Mouse (Mus musculus): Measurements from ENCODE around the gene Adk. TPM values are rescaled to one million over a fixed set of nuclear protein-coding genes. Genes with fewer than 3 reads are reported as not detected.

Gene Adk
- polyA plus RNA-seq, 1 experiment from 2014 or later = 135 TPM

GRCm38 (mm10) chr14:21120473-21120872, 68.1 kb downstream of the Adk start:
- ATAC-seq (ENCODE audit: insufficient number of reproducible peaks, insufficient read depth, low FRiP score, low TSS enrichment) = no peak
- no peak overlapping the region for H3K4me3 ChIP-seq
- H3K4me1 ChIP-seq = no peaks in the 10 kb centered on the region
- no peak overlapping the region for H3K9ac ChIP-seq
- H3K4me2 ChIP-seq (replicated peaks) = no peak overlapping the region
- no peaks in the 10 kb centered on the region for H3K36me3 ChIP-seq
- no peaks in the 10 kb centered on the region for H3K9me3 ChIP-seq
- no peaks in the 10 kb centered on the region for H3K27me3 ChIP-seq
- H3K27ac ChIP-seq = no peak overlapping the region
- WGBS = 30% methylated on average over 3 of the region's 3 CpGs

- Histone ChIP-seq H3K4me3 (no peak overlapping the region), H3K27ac (no peak overlapping the region), H3K4me2 (replicated peaks) (no peak overlapping the region), H3K4me1 (no peaks in the 10 kb centered on the region), H3K9me3 (no peaks in the 10 kb centered on the region), H3K27me3 (no peaks in the 10 kb centered on the region), H3K9ac (no peak overlapping the region), H3K36me3 (no peaks in the 10 kb centered on the region)
- ATAC-seq (ENCODE audit: insufficient number of reproducible peaks, insufficient read depth, low FRiP score, low TSS enrichment) = no peak
- WGBS = 94% methylated on average over 6 of the region's 6 CpGs
Observed at GRCm38 (mm10) chr14:21127215-21127614, 74.8 kb downstream of the Adk start.

- Histone ChIP-seq H3K4me2 (replicated peaks) (no peak overlapping the region), H3K4me1 (no peaks in the 10 kb centered on the region), H3K9me3 (no peaks in the 10 kb centered on the region), H3K36me3 (no peaks in the 10 kb centered on the region), H3K4me3 (no peak overlapping the region), H3K9ac (no peak overlapping the region), H3K27ac (no peak overlapping the region), H3K27me3 (no peaks in the 10 kb centered on the region)
- WGBS = 43% methylated on average over 1 of the region's 1 CpGs
- ATAC-seq (ENCODE audit: insufficient number of reproducible peaks, insufficient read depth, low FRiP score, low TSS enrichment) = no peak
Observed at GRCm38 (mm10) chr14:21136906-21137305, 84.5 kb downstream of the Adk start.

GRCm38 (mm10) chr14:21142603-21143002, 90.2 kb downstream of the Adk start:
- H3K36me3 ChIP-seq = no peaks in the 10 kb centered on the region
- H3K9ac ChIP-seq = no peak overlapping the region
- no peaks in the 10 kb centered on the region for H3K27me3 ChIP-seq
- no peak overlapping the region for H3K27ac ChIP-seq
- no peaks in the 10 kb centered on the region for H3K9me3 ChIP-seq
- H3K4me3 ChIP-seq = no peak overlapping the region
- no peak for ATAC-seq (ENCODE audit: insufficient number of reproducible peaks, insufficient read depth, low FRiP score, low TSS enrichment)
- no peak overlapping the region for H3K4me2 ChIP-seq (replicated peaks)
- 87% methylated on average over 1 of the region's 1 CpGs for WGBS
- H3K4me1 ChIP-seq = 0 out of 2 replicates have a peak, but pooled peaks cover 3% of the 10 kb centered on the region

GRCm38 (mm10) chr14:21143406-21144115, 91.2 kb downstream of the Adk start:
- H3K4me2 ChIP-seq (replicated peaks) = no peak overlapping the region
- no peaks in the 10 kb centered on the region for H3K36me3 ChIP-seq
- H3K27ac ChIP-seq = no peak overlapping the region
- no peak overlapping the region for H3K4me3 ChIP-seq
- ATAC-seq (ENCODE audit: insufficient number of reproducible peaks, insufficient read depth, low FRiP score, low TSS enrichment) = no peak
- 69% methylated on average over 8 of the region's 8 CpGs for WGBS
- no peaks in the 10 kb centered on the region for H3K9me3 ChIP-seq
- 0 out of 2 replicates have a peak, but pooled peaks cover 3% of the 10 kb centered on the region for H3K4me1 ChIP-seq
- no peak overlapping the region for H3K9ac ChIP-seq
- no peaks in the 10 kb centered on the region for H3K27me3 ChIP-seq

- no peak for ATAC-seq (ENCODE audit: insufficient number of reproducible peaks, insufficient read depth, low FRiP score, low TSS enrichment)
- H3K9ac ChIP-seq = no peak overlapping the region
- 0 out of 2 replicates have a peak, but pooled peaks cover 3% of the 10 kb centered on the region for H3K4me1 ChIP-seq
- 63% methylated on average over 1 of the region's 1 CpGs for WGBS
- H3K27ac ChIP-seq = no peak overlapping the region
- no peak overlapping the region for H3K4me3 ChIP-seq
- H3K36me3 ChIP-seq = no peaks in the 10 kb centered on the region
- H3K9me3 ChIP-seq = no peaks in the 10 kb centered on the region
- no peak overlapping the region for H3K4me2 ChIP-seq (replicated peaks)
- H3K27me3 ChIP-seq = no peaks in the 10 kb centered on the region
Observed at GRCm38 (mm10) chr14:21147171-21147570, 94.8 kb downstream of the Adk start.

- no peaks in the 10 kb centered on the region for H3K27me3 ChIP-seq
- no peak overlapping the region for H3K9ac ChIP-seq
- H3K4me2 ChIP-seq (replicated peaks) = no peak overlapping the region
- H3K4me1 ChIP-seq = no peaks in the 10 kb centered on the region
- no peak overlapping the region for H3K27ac ChIP-seq
- H3K36me3 ChIP-seq = no peaks in the 10 kb centered on the region
- H3K4me3 ChIP-seq = no peak overlapping the region
- H3K9me3 ChIP-seq = no peaks in the 10 kb centered on the region
- no peak for ATAC-seq (ENCODE audit: insufficient number of reproducible peaks, insufficient read depth, low FRiP score, low TSS enrichment)
- whole genome bisulfite sequencing = 74% methylated on average over 4 of the region's 4 CpGs
Observed at GRCm38 (mm10) chr14:21150301-21150700, 97.9 kb downstream of the Adk start.

- Histone ChIP-seq H3K9ac (no peak overlapping the region), H3K4me3 (no peak overlapping the region), H3K9me3 (no peaks in the 10 kb centered on the region), H3K27ac (no peak overlapping the region), H3K4me2 (replicated peaks) (no peak overlapping the region), H3K27me3 (no peaks in the 10 kb centered on the region), H3K4me1 (0 out of 2 replicates have a peak, but pooled peaks cover under 1% of the 10 kb centered on the region), H3K36me3 (no peaks in the 10 kb centered on the region)
- no peak for ATAC-seq (ENCODE audit: insufficient number of reproducible peaks, insufficient read depth, low FRiP score, low TSS enrichment)
- WGBS = 84% methylated on average over 6 of the region's 6 CpGs
Observed at GRCm38 (mm10) chr14:21152055-21152454, 99.7 kb downstream of the Adk start.

- Histone ChIP-seq H3K9ac (no peak overlapping the region), H3K4me2 (replicated peaks) (no peak overlapping the region), H3K36me3 (no peaks in the 10 kb centered on the region), H3K4me3 (no peak overlapping the region), H3K9me3 (no peaks in the 10 kb centered on the region), H3K27ac (no peak overlapping the region), H3K4me1 (peaks cover 11% of the 10 kb centered on the region), H3K27me3 (no peaks in the 10 kb centered on the region)
- ATAC-seq (ENCODE audit: insufficient number of reproducible peaks, insufficient read depth, low FRiP score, low TSS enrichment) = no peak
- 92% methylated on average over 10 of the region's 10 CpGs for WGBS
Observed at GRCm38 (mm10) chr14:21165706-21166105, 113.3 kb downstream of the Adk start.

- no peaks in the 10 kb centered on the region for H3K36me3 ChIP-seq
- H3K27me3 ChIP-seq = no peaks in the 10 kb centered on the region
- H3K9me3 ChIP-seq = no peaks in the 10 kb centered on the region
- no peak overlapping the region for H3K27ac ChIP-seq
- no peak overlapping the region for H3K4me3 ChIP-seq
- no peak overlapping the region for H3K4me2 ChIP-seq (replicated peaks)
- no peak overlapping the region for H3K9ac ChIP-seq
- H3K4me1 ChIP-seq = peaks cover 7% of the 10 kb centered on the region
- ATAC-seq (ENCODE audit: insufficient number of reproducible peaks, insufficient read depth, low FRiP score, low TSS enrichment) = no peak
- WGBS = 94% methylated on average over 3 of the region's 3 CpGs
Observed at GRCm38 (mm10) chr14:21166114-21166513, 113.7 kb downstream of the Adk start.

- Histone ChIP-seq H3K9me3 (no peaks in the 10 kb centered on the region), H3K4me3 (no peak overlapping the region), H3K27ac (no peak overlapping the region), H3K36me3 (no peaks in the 10 kb centered on the region), H3K27me3 (no peaks in the 10 kb centered on the region), H3K4me1 (peaks cover 3% of the 10 kb centered on the region; the same call in 1 of the 2 replicates), H3K4me2 (replicated peaks) (no peak overlapping the region), H3K9ac (no peak overlapping the region)
- WGBS = 93% methylated on average over 1 of the region's 1 CpGs
- ATAC-seq (ENCODE audit: insufficient number of reproducible peaks, insufficient read depth, low FRiP score, low TSS enrichment) = no peak
Observed at GRCm38 (mm10) chr14:21173973-21174745, 121.8 kb downstream of the Adk start.

GRCm38 (mm10) chr14:21174804-21175203, 122.4 kb downstream of the Adk start:
- H3K4me2 ChIP-seq (replicated peaks) = no peak overlapping the region
- H3K27me3 ChIP-seq = no peaks in the 10 kb centered on the region
- H3K4me1 ChIP-seq = peaks cover 3% of the 10 kb centered on the region; the same call in 1 of the 2 replicates
- H3K9me3 ChIP-seq = no peaks in the 10 kb centered on the region
- no peaks in the 10 kb centered on the region for H3K36me3 ChIP-seq
- WGBS = 86% methylated on average over 2 of the region's 2 CpGs
- H3K9ac ChIP-seq = no peak overlapping the region
- H3K27ac ChIP-seq = no peak overlapping the region
- no peak overlapping the region for H3K4me3 ChIP-seq
- no peak for ATAC-seq (ENCODE audit: insufficient number of reproducible peaks, insufficient read depth, low FRiP score, low TSS enrichment)
